Mouse (Mus musculus) forelimb bud, embryonic 11.5 days (tissue): Measurements from ENCODE around the gene Ccdc3.

ENCODE experiments used
- DNase-seq: peaks from one replicate; pipeline ENCODE4 v3.0.0-alpha.2; 2012; ENCODE audit warnings: low read depth, low spot score

The Ccdc3 gene

GRCm38 (mm10) chr2:5137500-5138286 is at the start of gene Ccdc3:
Ccdc3 (plus strand) TSS chr2:5137776.
- no peak for DNase-seq

GRCm38 (mm10) chr2:5090385-5090784 is 47.2 kb upstream of the Ccdc3 start:
- DNase-seq, result peak; percentile 35

GRCm38 (mm10) chr2:5094876-5095275 is 42.7 kb upstream of the Ccdc3 start:
- DNase-seq, result no peak

GRCm38 (mm10) chr2:5095316-5095715 is 42.3 kb upstream of the Ccdc3 start:
- DNase-seq, result no peak

GRCm38 (mm10) chr2:5097786-5098445 is 39.7 kb upstream of the Ccdc3 start:
- DNase-seq, result peak; percentile 59

DNA sequence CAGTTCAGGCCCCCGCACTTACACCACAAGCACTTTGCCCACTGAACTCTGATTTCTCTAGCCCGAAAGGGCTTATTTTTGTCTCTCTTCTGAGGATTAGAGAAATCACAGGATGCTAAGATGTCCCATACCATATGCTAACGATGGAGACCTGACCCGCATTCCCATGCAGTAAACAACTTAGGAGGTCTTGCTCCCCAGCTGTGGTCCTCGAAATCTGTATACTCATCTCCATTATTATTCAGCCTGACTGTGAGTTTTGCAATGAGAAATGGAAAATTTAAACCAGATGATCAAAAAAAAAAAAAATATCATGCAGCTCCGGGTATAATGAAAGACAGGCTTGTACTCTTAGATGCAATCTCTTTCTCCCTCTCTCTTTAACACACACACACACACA is 38.4 kb upstream of the Ccdc3 start:
- no peak for DNase-seq

- DNase-seq, result no peak
These were observed 35.8 kb upstream of the Ccdc3 start for GRCm38 (mm10) chr2:5101743-5102245.

DNA sequence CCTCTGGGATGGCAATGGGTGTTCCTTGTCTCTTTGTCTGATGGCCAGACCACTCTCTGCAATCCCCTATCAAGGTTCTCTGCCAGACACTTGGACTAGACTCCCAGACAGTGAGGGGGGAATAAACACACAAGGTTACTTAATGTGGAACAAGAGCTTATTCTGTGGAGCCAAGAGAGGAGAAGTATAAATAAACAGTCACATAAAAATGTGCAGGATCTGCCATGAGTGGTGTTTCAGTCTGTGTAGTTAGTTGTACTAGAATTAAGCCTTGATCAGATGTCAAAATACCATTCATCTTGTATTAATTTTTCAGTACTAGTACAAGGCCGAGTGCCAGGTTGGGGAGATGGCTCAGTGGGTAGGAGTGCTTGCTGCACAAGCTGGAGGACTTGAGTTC is 34.7 kb upstream of the Ccdc3 start:
- DNase-seq, result no peak

GRCm38 (mm10) chr2:5112785-5113291 is 24.7 kb upstream of the Ccdc3 start:
- DNase-seq, result no peak

- DNase-seq, result no peak
These were observed 23.2 kb upstream of the Ccdc3 start for GRCm38 (mm10) chr2:5114386-5114785.

- DNase-seq, result no peak
These were observed 20.6 kb upstream of the Ccdc3 start for GRCm38 (mm10) chr2:5116856-5117532.

GRCm38 (mm10) chr2:5125506-5125905 is 12.1 kb upstream of the Ccdc3 start:
- no peak for DNase-seq

DNA sequence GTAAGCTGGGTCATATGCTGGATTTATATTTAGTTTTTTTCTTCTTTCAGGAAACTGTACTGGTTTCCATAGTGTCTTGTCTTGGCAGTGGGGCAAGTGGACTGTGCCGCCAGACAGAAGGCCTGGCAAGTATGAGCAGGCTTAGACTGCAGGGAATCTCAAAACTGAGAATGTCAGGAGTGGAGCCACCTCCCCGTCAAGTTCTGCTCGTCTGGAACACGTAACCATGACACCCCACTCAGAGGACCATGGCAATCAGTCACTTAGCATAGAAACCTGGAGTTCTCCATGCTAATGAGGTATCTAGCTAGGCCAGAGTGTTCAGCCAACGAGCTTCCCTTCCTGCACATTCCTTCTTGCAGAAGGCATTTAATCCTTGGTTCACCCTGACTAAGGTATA is 10.2 kb upstream of the Ccdc3 start:
- no peak for DNase-seq

DNA sequence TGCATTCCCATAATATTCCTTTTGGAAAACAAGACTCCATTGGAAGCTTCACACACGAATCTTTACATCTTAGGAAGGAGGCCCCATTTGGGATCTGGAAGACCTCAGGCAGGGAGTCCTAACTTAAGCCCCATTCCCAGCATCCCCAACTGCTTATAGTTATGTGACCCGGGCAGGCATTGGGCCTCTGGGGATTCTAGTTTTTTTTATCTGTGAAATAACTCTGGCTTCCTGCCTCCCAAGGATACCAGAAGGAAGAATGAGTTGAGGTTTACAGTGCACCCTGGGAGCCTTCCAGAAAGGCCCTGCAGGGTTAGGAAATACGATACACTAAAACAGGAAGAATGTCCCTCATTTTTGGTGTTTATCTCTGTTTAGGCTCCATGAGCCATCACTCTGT is 8.5 kb upstream of the Ccdc3 start:
- no peak for DNase-seq

DNA sequence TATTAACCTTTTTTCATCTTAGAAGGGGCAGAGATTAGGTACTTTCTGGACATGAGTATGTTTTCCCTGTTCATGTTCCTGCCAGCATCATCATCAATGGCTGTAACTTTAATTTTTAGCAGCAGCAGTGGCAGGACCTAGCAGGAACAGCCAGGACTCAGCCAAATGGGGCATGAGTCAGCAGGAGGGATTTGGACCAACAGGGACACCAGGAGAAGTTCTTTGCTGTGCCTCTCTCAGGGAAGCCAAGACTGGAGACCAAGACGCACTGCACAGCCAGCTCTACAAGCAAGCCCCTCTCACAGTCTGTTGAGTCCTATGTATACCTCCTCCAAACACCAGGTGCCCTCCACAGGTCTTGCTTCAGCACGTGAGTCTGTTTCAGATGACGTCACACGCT is 5.5 kb upstream of the Ccdc3 start:
- no peak for DNase-seq

DNA sequence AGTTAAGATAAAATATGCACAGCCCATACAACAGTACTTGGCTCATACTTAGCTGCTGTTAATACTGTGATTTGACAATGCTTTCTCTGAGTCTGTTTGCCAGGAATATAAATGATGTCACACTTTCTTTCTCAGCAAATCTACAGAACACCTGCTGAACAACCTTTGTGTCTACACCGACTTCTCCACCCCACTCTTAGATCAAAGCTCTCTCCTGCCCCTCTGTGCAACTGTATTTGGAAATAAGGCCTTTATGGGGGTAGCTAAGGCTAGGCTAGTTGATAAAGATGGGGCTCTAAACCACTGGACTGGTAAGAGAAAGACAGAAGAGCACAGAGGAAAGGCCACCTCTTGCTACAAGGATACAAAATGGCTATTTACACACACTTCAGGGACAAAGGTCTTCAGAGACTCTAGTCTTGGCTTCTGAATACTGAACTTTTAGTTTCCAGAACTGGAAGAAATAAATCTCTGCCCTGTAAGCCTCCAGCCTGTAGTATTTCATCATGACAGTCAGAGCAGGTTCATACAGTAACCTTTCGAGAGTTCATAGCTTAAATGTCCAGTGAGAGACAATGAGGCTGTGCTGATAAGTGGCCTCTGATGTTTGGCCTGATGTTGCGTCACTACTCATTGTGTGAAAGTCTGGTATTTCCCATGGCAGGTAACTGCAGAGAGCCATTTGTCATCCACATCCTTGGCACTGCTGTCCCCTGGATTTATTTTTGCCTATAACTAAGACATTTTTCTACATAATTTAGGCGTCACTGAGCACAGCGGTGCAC is 2.4 kb upstream of the Ccdc3 start:
- no peak for DNase-seq

GRCm38 (mm10) chr2:5139961-5140360 is 2.4 kb downstream of the Ccdc3 start:
- DNase-seq, result no peak

GRCm38 (mm10) chr2:5144446-5144845 is 6.9 kb downstream of the Ccdc3 start:
- DNase-seq, result no peak

- no peak for DNase-seq
These were observed 10.3 kb downstream of the Ccdc3 start for GRCm38 (mm10) chr2:5147907-5148306.

DNA sequence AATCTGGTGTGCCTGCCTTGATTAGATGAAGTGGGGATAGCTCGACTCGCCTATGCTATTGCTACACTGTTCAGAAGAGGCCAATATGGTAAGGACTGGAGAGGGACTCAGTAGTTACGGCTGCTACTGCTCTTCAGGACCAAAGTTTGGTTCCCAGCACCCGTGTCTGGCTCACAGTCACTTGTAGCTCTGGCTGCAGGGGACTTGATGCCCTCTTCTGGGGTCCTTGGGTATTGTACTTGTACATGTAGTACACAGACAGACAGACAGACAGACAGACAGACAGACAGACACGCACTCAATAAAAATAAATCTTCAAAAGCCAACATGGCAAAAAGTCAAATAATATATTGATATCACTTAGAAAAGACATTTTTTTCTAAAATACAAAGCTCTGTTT is 17.1 kb downstream of the Ccdc3 start:
- DNase-seq, result no peak

- no peak for DNase-seq
These were observed 22.8 kb downstream of the Ccdc3 start for GRCm38 (mm10) chr2:5160236-5160848.
